Mouse (Mus musculus) testis, postnatal 10 days (tissue): ENCODE data around the gene Foxi3.
A peak's percentile ranks its signal among the peaks of the same experiment; 100 is the strongest.

Experiments
- DNase-seq: peaks from one replicate; pipeline ENCODE4 v3.0.0; 2021; ENCODE audit warnings: low spot score

The Foxi3 gene

GRCm38 (mm10) chr6:70956285-70956912, at the start of gene Foxi3:
Gene Foxi3 (plus strand): TSS chr6:70956531.
- peak; percentile 55 for DNase-seq

GRCm38 (mm10) chr6:70909572-70909971, 46.8 kb upstream of the Foxi3 start:
- DNase-seq = no peak

- no peak for DNase-seq
These were observed 46.0 kb upstream of the Foxi3 start for GRCm38 (mm10) chr6:70910285-70910684.

- DNase-seq = no peak
These were observed 44.5 kb upstream of the Foxi3 start for GRCm38 (mm10) chr6:70911668-70912395.

GRCm38 (mm10) chr6:70912396-70912765, 44.0 kb upstream of the Foxi3 start:
- DNase-seq = no peak

GRCm38 (mm10) chr6:70918827-70919226, 37.5 kb upstream of the Foxi3 start, which contains the start of gene Tex37:
Gene Tex37 (minus strand): TSS chr6:70918927.
- no peak for DNase-seq

- peak; percentile 50 for DNase-seq
These were observed 34.9 kb upstream of the Foxi3 start for GRCm38 (mm10) chr6:70921274-70922074.

GRCm38 (mm10) chr6:70931801-70932200, 24.5 kb upstream of the Foxi3 start:
- no peak for DNase-seq

- DNase-seq = no peak
These were observed 3.1 kb upstream of the Foxi3 start for GRCm38 (mm10) chr6:70953274-70953673.

- DNase-seq = no peak
These were observed 2.3 kb upstream of the Foxi3 start for GRCm38 (mm10) chr6:70954040-70954439.

- no peak for DNase-seq
These were observed 985 bp upstream of the Foxi3 start for GRCm38 (mm10) chr6:70955291-70955800.

- DNase-seq = no peak
These were observed 490 bp upstream of the Foxi3 start for GRCm38 (mm10) chr6:70955841-70956240.

GRCm38 (mm10) chr6:70956936-70957335, 605 bp downstream of the Foxi3 start:
- no peak for DNase-seq

- no peak for DNase-seq
These were observed 1.1 kb downstream of the Foxi3 start for GRCm38 (mm10) chr6:70957341-70957940.

- no peak for DNase-seq
These were observed 7.9 kb downstream of the Foxi3 start for GRCm38 (mm10) chr6:70964116-70964830.

GRCm38 (mm10) chr6:70965694-70966093, 9.4 kb downstream of the Foxi3 start:
- DNase-seq = no peak

- DNase-seq = no peak
These were observed 11.1 kb downstream of the Foxi3 start for GRCm38 (mm10) chr6:70967422-70967821.

GRCm38 (mm10) chr6:70968291-70968690, 12.0 kb downstream of the Foxi3 start:
- no peak for DNase-seq

- DNase-seq = no peak
These were observed 16.7 kb downstream of the Foxi3 start for GRCm38 (mm10) chr6:70973066-70973465.

- DNase-seq = no peak
These were observed 24.7 kb downstream of the Foxi3 start for GRCm38 (mm10) chr6:70981036-70981435.

GRCm38 (mm10) chr6:70982416-70982815, 26.1 kb downstream of the Foxi3 start:
- DNase-seq = no peak

GRCm38 (mm10) chr6:70986683-70987082, 30.4 kb downstream of the Foxi3 start:
- DNase-seq = no peak
